Mouse (Mus musculus): ENCODE results near the gene Gimap7. TPM values are rescaled to one million over a fixed set of nuclear protein-coding genes. Genes with fewer than 3 reads are reported as not detected.

The Gimap7 gene
- polyA plus RNA-seq, 1 experiment from 2014 or later, result 0.09 TPM

DNA sequence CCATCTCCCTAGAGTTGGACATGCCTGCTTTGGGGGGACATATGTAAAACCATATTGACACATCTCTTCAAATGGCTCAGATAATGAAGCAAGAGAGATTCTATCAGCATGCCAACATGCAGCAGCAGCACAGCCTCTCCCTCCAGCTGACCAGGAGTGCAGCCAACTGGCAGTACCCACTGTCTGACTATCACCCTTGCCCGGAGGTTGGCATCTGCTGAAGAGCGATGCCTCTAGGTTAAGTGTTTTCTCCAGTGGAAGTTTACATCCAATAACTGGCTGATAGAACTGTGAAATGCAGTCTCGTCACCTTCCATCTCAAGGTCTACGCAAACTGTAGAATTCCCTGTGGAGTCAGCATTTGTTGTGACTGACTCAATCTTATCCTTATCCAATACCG lies 19.3 kb downstream of the Gimap7 start:
- Histone ChIP-seq H3K9me3 (ENCODE audit: control insufficient read depth) (no peaks in the 10 kb centered on the region), H3K4me1 (replicated peaks; ENCODE audit: control insufficient read depth, insufficient read depth, low read length) (peaks cover 12% of the 10 kb centered on the region), H3K27me3 (replicated peaks; ENCODE audit: control insufficient read depth, insufficient read depth, low read length) (no peaks in the 10 kb centered on the region), H3K4me2 (replicated peaks; ENCODE audit: low read depth) (no peak overlapping the region), H3K36me3 (ENCODE audit: control insufficient read depth, insufficient read depth) (no peaks in the 10 kb centered on the region), H3K27ac (ENCODE audit: low read depth, low read length) (no peak overlapping the region), H3K9ac (ENCODE audit: low read depth, low read length) (no peak overlapping the region), H3K4me3 (ENCODE audit: low read depth, low read length) (no peak overlapping the region)
- no peak for ATAC-seq
- 89% methylated on average over 5 of the region's 5 CpGs for WGBS
- TF ChIP-seq CTCF (IDR thresholded peaks at IDR 0.05; ENCODE audit: low read depth), result no peak

GRCm38 (mm10) chr6:48738961-48739779 lies 20.7 kb downstream of the Gimap7 start, which contains the start of gene Gimap1:
TSS of gene Gimap1 (plus strand) at chr6:48739054.
- Histone ChIP-seq H3K27me3 (replicated peaks; ENCODE audit: control insufficient read depth, insufficient read depth, low read length) (no peaks in the 10 kb centered on the region), H3K4me2 (replicated peaks; ENCODE audit: low read depth) (peak within 1 kb of the TSS; percentile 58), H3K27ac (ENCODE audit: low read depth, low read length) (peak within 1 kb of the TSS; percentile 1; the same call in 1 of the 2 replicates), H3K9ac (ENCODE audit: low read depth, low read length) (0 out of 2 replicates have a peak within 1 kb of the TSS, but pooled peaks have one; percentile 26), H3K36me3 (ENCODE audit: control insufficient read depth, insufficient read depth) (no peaks in the 10 kb centered on the region), H3K4me3 (ENCODE audit: low read depth, low read length) (peak within 1 kb of the TSS; percentile 38), H3K9me3 (ENCODE audit: control insufficient read depth) (no peaks in the 10 kb centered on the region), H3K4me1 (replicated peaks; ENCODE audit: control insufficient read depth, insufficient read depth, low read length) (peaks cover 12% of the 10 kb centered on the region)
- 46% methylated on average over 15 of the region's 15 CpGs for WGBS
- no peak for TF ChIP-seq CTCF (IDR thresholded peaks at IDR 0.05; ENCODE audit: low read depth)
- ATAC-seq, result no peak

GRCm38 (mm10) chr6:48739780-48740055 lies 21.3 kb downstream of the Gimap7 start:
- no peak overlapping the region for H3K9ac ChIP-seq (ENCODE audit: low read depth, low read length)
- peak overlapping the region; percentile 58; the same call in 1 of the 2 replicates for H3K4me2 ChIP-seq (replicated peaks; ENCODE audit: low read depth)
- H3K4me3 ChIP-seq (ENCODE audit: low read depth, low read length), result no peak overlapping the region; the same call in 1 of the 2 replicates
- H3K27me3 ChIP-seq (replicated peaks; ENCODE audit: control insufficient read depth, insufficient read depth, low read length), result no peaks in the 10 kb centered on the region
- no peak for ATAC-seq
- H3K4me1 ChIP-seq (replicated peaks; ENCODE audit: control insufficient read depth, insufficient read depth, low read length), result peaks cover 12% of the 10 kb centered on the region
- WGBS, result 65% methylated on average over 3 of the region's 3 CpGs
- H3K36me3 ChIP-seq (ENCODE audit: control insufficient read depth, insufficient read depth), result no peaks in the 10 kb centered on the region
- H3K9me3 ChIP-seq (ENCODE audit: control insufficient read depth), result no peaks in the 10 kb centered on the region
- no peak overlapping the region for H3K27ac ChIP-seq (ENCODE audit: low read depth, low read length)
- no peak for TF ChIP-seq CTCF (IDR thresholded peaks at IDR 0.05; ENCODE audit: low read depth)

DNA sequence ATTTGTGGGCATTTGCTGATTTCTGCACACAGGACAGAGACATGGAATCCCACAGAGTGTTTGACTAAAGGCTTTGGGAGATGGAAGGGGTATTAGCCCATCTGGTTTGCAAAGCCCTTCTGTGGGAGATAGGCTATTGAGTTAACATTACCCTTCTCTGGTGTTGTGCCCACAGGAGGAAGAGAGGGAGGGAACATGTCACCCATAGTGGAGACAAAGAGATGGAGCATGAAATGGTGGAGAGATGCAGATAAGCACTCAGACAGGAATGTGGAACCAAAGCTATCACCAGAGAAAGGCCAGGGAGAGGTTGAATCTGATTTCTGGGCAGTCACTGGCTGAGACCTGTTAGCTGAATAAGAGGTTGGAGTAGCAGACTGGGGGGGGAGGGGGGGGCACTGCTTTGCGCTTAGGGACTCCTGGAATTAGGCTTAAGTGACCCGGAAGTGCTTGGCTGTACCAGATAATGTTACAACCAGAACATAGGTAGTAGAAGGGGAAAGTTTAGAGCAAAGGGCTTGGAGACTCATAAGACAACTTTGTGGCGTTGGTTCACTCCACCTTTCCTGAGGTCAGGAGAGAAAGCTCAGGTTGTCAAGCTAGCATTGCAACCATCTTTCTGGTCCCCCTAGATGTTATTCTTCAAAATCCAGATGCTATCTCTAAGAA lies 22.2 kb downstream of the Gimap7 start:
- H3K4me2 ChIP-seq (replicated peaks; ENCODE audit: low read depth), result peak overlapping the region; percentile 85
- H3K9ac ChIP-seq (ENCODE audit: low read depth, low read length), result no peak overlapping the region
- H3K27me3 ChIP-seq (replicated peaks; ENCODE audit: control insufficient read depth, insufficient read depth, low read length), result no peaks in the 10 kb centered on the region
- no peak for TF ChIP-seq CTCF (IDR thresholded peaks at IDR 0.05; ENCODE audit: low read depth)
- H3K9me3 ChIP-seq (ENCODE audit: control insufficient read depth), result no peaks in the 10 kb centered on the region
- no peak overlapping the region for H3K4me3 ChIP-seq (ENCODE audit: low read depth, low read length)
- no peak for ATAC-seq
- peaks cover 12% of the 10 kb centered on the region for H3K4me1 ChIP-seq (replicated peaks; ENCODE audit: control insufficient read depth, insufficient read depth, low read length)
- 37% methylated on average over 3 of the region's 3 CpGs for WGBS
- no peaks in the 10 kb centered on the region for H3K36me3 ChIP-seq (ENCODE audit: control insufficient read depth, insufficient read depth)
- no peak overlapping the region for H3K27ac ChIP-seq (ENCODE audit: low read depth, low read length)

DNA sequence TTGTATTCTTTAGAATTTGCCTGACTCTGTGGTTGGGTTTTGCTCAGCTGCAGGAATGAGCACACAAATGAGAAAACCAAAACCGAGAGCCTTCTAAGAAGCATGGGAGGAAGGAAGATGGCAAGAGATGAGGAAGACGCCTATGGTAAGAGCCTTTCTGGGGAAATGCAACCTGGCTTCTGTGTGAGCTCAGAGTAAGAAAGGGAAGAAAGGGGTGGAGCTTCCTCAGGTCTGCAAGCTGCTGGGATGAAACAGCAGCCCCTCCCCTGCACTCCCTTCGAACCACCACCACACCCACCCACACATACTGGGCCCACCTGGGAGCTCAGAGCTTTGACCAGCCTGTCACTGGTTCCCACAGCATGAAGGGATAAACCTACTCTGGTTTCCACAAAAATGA lies 22.9 kb downstream of the Gimap7 start:
- Histone ChIP-seq H3K4me1 (replicated peaks; ENCODE audit: control insufficient read depth, insufficient read depth, low read length) (peaks cover 12% of the 10 kb centered on the region), H3K9me3 (ENCODE audit: control insufficient read depth) (no peaks in the 10 kb centered on the region), H3K36me3 (ENCODE audit: control insufficient read depth, insufficient read depth) (no peaks in the 10 kb centered on the region), H3K9ac (ENCODE audit: low read depth, low read length) (no peak overlapping the region), H3K27ac (ENCODE audit: low read depth, low read length) (no peak overlapping the region), H3K27me3 (replicated peaks; ENCODE audit: control insufficient read depth, insufficient read depth, low read length) (no peaks in the 10 kb centered on the region), H3K4me3 (ENCODE audit: low read depth, low read length) (no peak overlapping the region), H3K4me2 (replicated peaks; ENCODE audit: low read depth) (peak overlapping the region; percentile 85)
- TF ChIP-seq CTCF (IDR thresholded peaks at IDR 0.05; ENCODE audit: low read depth), result no peak
- 27% methylated on average over 3 of the region's 3 CpGs for WGBS
- no peak for ATAC-seq

- peak overlapping the region; percentile 57; the same call in 1 of the 2 replicates for H3K4me3 ChIP-seq (ENCODE audit: low read depth, low read length)
- WGBS, result 7% methylated on average over 9 of the region's 9 CpGs
- H3K9me3 ChIP-seq (ENCODE audit: control insufficient read depth), result no peaks in the 10 kb centered on the region
- peak overlapping the region; percentile 85 for H3K4me2 ChIP-seq (replicated peaks; ENCODE audit: low read depth)
- TF ChIP-seq CTCF (IDR thresholded peaks at IDR 0.05; ENCODE audit: low read depth), result no peak
- peaks cover 12% of the 10 kb centered on the region for H3K4me1 ChIP-seq (replicated peaks; ENCODE audit: control insufficient read depth, insufficient read depth, low read length)
- H3K9ac ChIP-seq (ENCODE audit: low read depth, low read length), result no peak overlapping the region
- no peaks in the 10 kb centered on the region for H3K36me3 ChIP-seq (ENCODE audit: control insufficient read depth, insufficient read depth)
- no peaks in the 10 kb centered on the region for H3K27me3 ChIP-seq (replicated peaks; ENCODE audit: control insufficient read depth, insufficient read depth, low read length)
- peak overlapping the region; percentile 36; the same call in 1 of the 2 replicates for H3K27ac ChIP-seq (ENCODE audit: low read depth, low read length)
- ATAC-seq, result no peak
Observed at GRCm38 (mm10) chr6:48741711-48742206, 23.3 kb downstream of the Gimap7 start.
